Mouse (Mus musculus) lung, postnatal 4 days (tissue): ENCODE data around the gene Nfu1.

Source experiments
- DNase-seq, 2 experiments: peaks; one replicate each; pipeline ENCODE4 v3.0.0; 2021

The Nfu1 gene

DNA sequence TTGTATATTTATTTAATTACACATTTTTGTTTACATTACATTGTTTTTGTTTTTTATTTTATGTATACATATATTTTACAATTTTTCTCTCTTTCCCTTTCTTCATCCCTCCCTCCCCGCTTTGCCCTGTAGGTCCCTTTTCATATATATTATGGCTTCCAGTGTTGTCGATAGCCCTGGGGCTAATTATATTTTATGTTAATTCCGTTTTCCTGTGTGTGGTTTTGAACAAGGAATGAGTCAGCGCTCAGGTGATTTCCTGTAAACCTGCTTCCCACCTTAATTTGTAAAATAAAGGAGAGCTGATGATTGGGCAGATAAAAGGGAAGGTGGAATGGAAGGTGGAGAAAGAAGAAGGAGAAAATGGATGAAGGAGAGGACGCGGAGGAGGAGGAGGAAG is at the start of gene Nfu1:
Nfu1 (plus strand) TSS at position 350 of the 400 bp plus-strand sequence.
- DNase-seq, result no peak

DNA sequence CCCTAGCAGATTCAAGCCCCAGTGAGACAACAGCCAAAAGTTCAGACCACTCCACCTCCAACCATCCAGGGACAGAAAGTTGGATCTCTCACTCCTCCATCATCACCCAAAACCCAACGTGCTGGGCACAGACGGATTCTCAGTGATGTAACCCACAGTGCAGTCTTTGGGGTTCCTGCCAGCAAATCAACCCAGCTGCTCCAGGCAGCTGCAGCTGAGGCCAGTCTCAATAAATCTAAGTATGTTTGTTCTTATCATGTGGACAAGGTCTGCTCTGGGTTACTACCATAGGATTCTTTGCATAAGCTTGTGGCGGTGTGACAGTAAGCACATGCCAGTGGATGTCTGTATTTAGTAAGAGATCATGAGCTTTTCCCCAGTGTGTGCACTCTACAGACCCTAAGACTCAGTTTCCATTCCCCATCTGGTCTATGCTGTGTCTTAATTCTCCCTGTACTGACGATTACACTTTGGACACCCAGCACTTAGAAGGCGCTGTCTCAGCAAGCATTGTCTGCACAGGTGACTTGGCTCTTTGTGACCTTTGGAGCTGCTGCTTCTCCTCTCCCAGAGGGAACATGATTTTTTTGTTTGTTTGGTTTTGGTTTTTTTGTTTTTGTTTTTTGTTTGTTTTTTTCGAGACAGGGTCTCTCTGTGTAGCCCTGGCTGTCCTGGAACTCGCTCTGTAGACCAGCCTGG is 44.9 kb upstream of the Nfu1 start:
- DNase-seq, result no peak

DNA sequence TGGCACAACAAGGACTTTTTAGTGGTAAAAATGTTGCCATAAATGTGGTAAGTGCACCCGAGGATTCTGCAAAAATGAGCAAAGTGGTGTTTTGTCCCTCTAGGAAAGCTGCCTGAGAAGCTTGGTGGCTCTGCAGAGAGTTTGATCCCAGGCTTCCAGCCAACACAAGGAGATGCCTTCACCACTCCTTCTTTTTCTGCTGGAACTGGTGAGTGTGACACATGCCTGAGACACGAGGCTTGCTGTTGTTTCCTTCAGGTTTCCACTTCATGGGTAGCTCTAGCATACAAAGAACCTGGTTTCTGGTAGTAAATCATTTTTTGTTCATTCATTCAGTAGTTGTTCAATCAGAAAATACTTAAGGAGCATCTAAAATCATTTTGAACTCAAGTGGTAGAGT is 41.9 kb upstream of the Nfu1 start:
- no peak for DNase-seq

DNA sequence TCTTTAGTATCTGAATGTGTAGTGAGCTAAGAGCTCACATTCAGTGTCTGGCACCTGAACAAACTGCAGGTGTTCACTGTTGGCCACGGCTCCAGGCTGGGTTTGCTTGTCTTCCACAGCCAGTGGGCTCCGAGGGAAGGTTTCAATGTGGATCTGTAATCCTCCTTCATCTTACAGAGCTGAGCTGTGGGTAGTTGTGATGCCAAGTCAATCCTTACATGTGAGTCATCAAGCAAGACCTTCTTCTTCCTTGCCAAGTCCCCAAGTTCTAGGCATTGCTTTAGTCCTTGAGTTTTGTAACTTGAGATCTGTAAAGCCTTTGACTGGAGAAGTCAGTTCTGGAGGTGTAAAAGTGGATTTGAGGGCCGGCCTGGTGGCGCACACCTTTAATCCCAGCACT is 35.1 kb upstream of the Nfu1 start:
- DNase-seq, result no peak

DNA sequence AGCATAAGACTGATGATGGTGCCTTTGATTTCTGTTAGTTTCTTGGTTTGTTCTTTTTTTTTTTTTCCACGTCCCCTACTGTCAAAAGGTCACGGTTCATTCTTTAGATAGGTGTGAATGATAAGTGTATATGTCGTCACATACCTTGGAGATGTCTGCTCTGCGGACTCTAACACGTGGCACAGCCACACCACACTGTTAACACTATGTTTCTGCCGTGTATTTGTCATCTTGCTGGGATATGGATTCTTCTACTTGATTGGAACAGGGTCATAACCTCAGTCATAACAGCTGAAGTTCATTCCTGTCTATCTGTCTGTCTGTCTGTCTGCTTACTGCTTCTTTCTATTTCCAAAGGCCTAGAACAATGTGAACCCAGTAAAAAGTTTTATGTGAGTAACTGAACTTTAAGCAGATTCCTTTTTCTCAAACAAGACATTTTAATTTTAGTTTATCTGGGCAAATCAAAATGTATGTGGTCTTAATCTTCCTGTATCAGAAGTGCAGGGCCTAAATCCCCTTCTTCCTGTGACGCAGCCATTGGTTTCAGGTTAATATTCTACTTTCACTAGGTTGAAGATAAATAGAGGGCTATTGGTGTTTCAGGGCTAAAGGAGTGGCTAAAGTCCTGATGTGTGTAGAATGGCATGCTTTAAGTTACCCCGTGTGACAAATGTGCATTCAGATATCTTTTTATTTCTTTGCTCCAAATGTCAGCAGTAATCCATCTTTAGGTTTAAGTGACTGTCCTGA is 30.7 kb upstream of the Nfu1 start:
- no peak for DNase-seq

DNA sequence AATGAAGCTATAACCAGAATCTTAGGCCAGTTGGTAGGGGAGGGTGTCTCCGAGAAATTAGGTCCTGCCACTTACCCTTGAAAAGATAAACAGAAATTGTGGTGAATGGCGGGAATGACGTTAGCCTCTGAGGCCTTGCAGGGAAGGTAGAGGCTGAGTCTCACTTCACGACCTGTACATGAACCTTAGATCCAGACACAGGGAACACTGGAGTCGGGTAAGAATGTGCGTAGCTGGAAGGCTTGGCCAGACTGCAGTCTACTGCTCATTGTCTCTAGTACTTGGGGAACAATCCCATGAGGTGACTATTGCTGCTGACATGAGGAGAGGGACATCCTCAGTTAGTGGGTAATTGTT is 30.1 kb upstream of the Nfu1 start:
- DNase-seq, result no peak

DNA sequence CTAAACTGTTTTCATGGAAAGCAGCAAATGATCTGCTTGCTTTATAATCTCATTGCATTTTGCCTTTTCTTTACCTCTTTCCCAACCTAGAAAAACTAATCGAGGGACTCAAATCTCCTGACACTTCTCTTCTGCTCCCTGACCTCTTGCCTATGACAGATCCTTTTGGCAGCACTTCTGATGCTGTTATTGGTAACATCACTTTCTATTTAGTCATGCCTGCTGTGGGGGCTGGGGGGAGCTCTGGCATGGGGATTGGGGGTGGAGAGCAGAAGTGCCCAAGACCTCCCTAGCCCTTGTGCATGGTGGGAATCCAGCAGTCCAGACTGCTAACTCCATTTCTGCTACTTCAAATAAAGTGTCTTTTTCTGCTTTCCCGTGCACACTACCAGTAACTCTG is 27.8 kb upstream of the Nfu1 start:
- DNase-seq, result no peak

DNA sequence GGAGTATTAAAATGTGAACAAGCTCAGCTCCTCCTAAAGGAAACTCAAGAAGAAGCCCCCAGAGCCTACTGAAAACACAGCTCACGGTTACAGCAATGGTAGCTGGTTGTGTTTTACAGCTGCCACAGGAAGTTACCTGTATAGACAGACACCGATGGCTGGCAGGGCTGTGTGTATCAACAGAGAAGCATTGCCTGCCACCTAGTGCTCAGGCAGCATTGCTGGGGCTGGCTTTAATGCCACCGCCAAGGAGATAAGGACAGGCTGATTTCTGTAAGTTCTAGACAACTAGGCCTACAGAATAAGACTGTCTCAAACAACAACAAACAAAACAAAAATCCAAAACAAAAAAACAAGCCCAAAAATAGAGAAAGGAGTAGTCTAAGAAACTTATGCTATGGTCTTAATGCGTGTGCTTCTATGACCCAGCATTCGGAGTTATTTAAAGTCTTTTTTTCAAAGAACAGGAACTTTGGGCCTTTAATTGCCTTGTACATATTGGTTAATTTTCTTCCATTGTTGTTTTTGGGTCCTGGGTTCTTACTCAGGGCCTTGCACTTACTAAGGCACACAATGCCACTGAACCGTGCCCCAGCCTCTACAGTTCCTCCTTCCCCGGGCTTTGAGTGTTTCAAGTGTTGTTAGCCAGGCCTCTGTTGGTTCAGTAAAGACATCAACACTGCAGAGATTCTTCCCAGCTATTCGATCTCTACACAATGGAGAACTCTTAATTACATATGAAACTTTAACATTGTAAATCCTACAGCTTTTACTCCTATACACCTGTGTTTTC is 23.5 kb upstream of the Nfu1 start:
- no peak for DNase-seq

DNA sequence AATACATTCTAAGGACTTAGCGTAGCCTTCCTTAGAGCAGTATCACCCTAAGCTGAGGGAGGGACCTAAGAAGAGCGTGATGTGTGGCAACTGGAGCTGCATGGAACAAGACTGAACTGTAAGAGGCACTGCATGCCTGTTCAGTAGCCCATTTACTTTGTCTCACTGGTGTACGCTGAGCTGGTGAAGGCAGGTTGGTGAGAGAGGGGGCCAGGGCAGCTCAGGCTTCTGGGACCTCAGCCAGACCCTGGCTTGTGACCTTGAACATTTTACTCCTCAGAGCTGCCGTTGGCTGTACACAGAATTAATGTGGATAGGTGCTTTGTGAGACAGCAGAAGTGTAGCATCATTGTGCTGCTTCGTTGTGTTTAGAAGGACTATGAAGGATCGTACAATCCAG is 19.5 kb upstream of the Nfu1 start:
- no peak for DNase-seq

DNA sequence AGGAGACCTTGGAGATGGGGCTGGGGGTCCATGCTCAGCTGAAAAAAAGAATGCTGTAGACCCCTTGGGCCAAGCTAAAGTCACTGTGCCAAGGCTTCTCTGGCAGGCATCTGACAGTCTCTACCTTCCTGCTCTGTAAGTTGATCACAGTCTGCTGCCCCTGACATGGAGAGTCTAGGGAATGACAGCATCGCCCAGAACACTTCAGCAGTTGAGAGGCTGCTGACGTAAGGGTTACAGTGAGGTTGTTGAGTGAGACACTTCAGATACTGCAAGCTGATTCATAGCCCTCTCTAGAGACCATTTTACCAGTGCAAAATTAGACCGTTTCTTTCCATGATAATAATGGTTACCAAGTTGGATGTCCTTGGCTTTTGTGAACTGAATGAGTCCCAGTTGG is 18.0 kb upstream of the Nfu1 start:
- DNase-seq, result peak; percentile 29 to 41

DNA sequence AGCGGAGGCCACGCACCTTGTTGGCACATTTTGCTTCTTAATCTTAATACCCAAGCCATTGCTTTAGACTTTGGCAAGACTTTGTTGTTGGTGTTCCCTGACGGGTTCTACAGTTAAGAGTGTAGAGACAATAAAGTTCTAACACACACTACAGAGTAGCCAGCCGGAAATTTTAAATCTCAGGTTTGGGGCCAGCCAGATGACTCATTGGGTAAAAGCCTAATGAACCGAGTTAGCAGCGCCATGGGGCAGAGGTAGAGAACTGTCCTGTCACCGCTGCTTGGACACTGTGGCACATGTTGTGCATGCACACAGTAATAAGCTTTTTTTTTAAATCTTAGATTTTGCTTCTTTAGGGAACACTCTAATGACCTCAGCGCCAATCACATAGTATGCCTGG is 16.7 kb upstream of the Nfu1 start:
- DNase-seq, result no peak

DNA sequence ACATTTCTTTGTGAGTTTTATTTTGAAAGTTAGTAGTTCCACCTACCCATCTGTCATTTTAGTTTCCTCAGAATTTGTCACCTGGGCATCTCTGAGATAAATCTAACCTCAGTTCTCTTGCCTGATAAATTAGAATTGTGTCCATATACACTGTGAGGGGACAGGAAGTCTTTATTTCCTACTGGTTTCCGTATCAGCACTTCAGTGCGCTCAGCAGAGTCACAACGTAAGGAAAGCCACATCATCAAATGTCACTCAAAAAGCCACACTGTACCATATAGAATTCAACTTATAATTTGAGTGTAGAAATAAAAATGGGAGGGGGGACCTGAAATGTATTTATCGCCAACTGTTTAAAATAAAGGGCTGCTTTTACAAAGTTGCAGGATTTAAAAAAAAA is 14.8 kb upstream of the Nfu1 start:
- DNase-seq, result no peak

DNA sequence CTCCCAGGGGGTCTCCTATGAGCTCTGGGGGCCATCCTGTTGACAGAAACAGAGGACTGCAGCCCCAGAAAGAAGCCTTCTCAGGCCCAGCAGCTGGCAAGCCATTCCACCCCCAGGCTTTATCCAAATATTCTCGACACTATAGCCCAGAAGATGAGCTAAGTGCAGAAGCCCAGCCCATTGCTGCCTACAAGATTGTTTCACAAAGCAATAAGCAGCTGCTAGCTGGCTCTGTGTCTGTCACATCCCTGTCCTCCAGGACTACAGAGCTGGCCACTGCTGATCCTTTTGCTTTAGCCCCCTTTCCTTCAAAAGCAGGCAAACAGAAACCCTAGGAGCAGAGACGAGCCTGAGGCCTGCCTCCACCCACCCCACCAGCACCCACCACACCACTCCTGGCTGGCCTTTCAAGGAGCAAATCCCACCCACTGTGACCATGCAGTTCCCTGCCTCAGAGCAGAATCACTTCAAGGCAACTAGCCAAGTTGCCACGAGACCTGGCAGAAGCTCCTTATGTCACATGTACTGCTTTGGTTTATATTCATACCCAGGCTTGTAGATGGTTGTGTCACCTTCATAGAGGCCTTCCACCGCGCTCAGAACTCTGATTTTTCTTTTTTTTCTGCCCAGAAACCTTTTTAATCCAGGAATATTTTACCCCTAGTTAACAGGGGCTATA is 12.3 kb upstream of the Nfu1 start:
- peak; percentile 17 to 43 for DNase-seq

DNA sequence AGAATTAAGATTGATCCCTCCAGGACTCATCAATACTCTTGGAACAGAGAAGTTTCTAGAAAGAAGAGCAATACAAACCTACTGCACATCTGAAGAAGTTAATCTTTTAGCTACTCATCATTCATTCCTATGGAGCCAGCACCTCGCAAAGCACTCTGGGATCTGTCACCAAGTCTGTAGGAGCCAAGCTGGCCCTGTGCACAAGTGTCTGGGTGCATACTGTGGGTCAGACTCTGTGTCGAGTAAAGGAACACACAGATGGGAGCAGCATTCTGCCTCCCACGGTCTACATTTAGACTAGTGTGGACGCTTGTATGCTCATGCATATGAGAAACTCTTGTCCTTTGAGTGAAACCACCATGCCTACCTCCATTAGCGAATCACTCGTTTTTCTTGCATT is 11.7 kb upstream of the Nfu1 start:
- no peak for DNase-seq

DNA sequence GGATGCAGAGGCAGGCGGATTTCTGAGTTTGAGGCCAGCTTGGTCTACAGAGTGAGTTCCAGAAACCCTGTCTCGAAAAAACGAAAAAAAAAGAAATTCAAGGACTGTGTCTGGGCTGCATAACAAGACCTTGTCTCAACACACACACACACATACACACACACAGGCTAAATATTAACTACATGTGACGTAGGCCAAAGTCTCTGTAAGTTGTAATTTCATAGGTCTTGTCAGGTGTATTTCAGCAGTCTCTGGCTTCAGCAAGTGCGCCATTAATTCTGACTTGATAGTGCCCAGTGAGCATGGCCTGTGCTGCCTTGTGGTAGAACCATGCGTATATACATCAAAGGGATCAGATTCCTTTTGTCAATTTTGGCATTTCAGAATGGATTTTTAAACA is 7.0 kb upstream of the Nfu1 start:
- DNase-seq, result no peak

DNA sequence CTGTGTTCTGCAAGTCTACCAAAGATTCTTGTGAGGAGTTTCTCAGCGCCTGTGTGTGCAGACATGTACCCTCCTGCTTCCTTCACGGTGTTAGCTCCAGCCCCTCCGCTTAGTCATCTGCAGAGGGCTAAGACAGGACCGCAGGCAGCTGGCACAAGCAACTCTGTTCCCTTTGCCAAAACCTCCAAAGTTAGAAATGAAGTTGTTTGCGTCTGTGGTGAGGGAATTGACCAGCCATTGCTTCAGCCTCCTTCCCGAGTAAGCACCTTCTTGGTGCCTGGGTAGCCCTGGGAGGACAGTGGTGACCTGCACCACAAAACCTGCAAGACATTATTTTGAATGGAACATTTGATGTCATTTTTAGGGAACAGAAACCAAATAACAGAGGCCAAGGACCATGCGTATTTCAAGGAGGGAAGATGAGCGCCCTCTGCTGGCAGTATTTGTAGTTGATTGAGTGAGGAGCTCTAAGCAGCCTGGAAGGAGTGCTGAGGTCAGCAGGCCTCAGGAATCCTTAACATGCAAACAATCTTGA is 6.4 kb upstream of the Nfu1 start:
- peak; percentile 73 to 88 for DNase-seq

DNA sequence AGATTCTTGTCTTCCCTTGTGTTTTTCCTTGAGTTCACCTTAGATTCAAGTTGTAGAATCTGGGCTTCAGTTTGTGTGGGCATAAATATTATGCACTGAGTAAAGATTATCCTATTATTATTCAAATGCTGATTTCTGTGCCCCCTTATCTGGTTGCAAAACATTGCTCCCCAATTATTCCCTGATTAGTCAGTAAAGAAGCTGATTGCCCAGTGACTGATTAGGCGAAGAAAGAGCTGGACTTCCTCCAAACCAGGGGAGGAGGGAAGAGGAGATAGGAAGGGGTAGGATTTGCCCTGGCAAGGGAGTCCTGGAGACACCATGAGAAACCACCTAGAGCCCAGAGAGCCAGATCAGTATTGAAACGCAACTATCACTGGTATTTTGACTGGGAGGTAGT is 4.9 kb upstream of the Nfu1 start:
- no peak for DNase-seq

DNA sequence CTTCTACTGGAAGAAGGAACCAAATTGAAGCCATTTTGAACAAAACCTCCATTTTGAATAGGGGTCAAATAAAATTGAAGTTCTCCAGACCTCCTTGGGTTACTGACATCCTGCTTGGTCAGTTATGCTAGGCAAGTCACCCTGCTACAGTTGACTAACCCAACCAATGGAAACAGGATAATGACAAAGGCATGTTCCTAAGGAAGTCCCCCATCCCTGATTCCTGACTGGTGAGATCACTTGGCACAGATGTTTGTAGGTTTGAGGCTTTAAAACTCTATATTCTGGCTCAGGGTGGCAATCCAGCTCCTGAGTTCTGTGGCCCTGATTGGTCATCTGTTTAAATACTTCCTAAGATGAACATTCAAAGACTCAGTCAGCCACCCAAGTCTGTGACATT is 3.5 kb upstream of the Nfu1 start:
- DNase-seq, result no peak

DNA sequence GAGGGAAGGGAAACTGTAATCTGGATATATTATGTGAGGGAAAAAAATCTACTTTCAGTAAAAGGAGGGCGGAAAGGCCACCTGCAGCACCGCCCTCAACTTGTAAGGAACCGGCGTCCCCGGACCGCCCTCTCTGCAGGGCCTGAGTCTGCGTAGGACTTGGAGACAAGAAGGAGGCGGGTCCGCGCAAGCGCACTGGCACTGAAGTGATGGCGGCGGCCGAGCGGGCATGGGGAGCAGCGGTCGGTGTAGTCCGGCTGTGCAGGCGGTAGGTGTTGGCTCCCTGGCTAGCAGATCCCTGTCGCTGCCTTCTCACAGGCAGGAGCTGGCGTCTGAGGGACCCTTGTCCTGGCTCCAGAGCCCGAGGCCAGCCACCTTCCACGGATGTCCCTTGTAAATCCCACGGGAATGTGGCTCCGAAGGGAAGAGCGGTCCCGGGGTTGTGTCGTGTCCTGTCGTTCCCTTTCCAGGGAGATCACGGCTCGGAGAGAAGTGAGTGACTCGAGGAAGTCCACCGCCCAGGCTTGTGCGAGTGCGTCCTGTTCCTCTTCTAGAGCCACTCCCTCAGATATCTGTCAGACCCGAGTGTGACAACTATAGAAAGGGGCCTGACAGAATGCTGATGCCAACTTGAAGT is 774 bp downstream of the Nfu1 start:
- DNase-seq, result peak; percentile 96

DNA sequence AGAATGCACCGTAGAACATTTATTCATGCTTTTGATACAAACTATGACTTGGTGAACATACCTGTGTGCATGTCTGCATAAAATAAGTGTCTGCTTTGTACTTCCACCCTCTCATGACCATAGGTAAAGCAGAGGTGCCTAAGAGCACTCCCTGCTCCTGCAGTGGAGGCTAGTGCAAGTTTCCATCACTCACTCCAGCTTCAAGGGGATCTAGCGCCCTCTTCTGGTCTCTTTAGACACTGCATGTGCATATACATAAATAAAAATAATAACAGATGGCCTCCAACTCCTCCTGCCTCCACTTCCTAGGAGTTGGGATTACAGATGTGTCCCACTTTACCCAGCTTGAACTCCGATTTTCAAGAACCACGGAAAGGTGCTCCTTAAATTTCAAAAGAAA is 7.9 kb downstream of the Nfu1 start:
- DNase-seq, result peak in 1 of 2 experiments; percentile 52

DNA sequence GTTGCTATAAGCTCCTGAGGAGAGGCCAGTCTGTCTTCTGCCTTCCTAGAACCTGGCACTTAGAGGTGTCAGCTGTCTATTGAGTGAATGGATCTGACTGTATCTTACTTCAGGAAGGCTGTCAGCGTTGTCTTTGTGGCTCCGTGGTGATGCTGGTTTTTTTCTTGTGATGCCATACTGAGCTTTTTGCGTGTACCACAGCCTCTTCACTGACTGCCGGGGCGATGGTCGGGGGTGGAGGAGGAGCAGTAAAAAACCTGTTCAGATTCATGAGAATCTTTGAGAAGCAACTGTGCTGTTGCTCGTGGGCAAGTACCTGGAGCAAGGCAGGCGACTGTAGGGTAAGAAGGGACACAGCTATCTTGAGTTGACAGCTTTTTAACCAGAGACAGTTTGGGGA is 9.8 kb downstream of the Nfu1 start:
- DNase-seq, result no peak

DNA sequence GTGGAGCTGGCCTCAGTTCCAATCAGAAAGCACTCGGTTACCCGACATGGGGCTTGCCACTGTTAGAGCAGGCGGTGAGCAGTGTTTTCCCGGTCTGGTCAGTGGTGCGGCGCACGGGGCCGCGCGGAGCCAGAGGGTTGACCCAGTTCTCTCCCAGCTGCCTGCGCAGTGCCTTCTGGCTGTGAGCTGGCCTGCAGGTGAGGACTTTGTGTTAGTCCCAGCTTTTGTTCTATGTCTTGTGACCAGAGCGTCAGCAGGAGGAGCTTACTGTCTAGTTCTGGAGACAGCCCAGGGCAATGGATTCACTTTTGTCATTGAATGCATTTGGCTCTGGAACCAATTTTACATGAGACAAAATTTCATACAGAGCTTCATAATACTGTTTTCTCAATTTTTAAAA is 12.8 kb downstream of the Nfu1 start:
- DNase-seq, result no peak

DNA sequence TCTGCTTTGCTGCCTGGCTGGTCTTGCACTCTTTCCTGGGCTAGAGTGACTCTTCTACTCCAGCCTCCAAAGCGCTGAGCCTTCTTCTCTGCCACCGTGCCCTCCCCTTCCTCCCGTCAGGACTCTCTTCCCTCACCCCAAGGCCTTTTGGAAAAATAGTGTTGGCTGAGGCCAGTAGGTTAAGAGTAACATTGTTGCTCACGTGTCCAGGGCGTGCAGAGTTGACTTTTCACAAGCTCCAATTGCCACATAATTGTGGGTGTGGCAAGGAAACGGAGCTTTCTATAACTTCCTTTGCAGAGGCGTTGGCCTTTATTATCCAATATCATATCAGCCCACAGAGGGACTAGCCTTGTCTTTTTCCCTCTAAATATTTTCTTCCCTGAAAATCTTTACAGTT is 17.9 kb downstream of the Nfu1 start:
- DNase-seq, result peak; percentile 37 to 59
